Mouse (Mus musculus): ENCODE measurements at regions not wholly inside any gene's neighbourhood (a gene's known extent, or its start where the extent isn't known, plus 50 kb on each side); places are given as distances from the start of the nearest gene placed in this dataset.

- DNase-seq (ENCODE audit: low spot score) = peak; percentile 7
Measured at GRCm38 (mm10) chr9:14174324-14175040, 100.4 kb upstream of the Sesn3 start.

GRCm38 (mm10) chr9:14175041-14175881, 99.6 kb upstream of the Sesn3 start:
- peak; percentile 40 for DNase-seq (ENCODE audit: low spot score)

- DNase-seq (ENCODE audit: low spot score) = no peak
Measured at GRCm38 (mm10) chr9:14179777-14180176, 95.1 kb upstream of the Sesn3 start.

GRCm38 (mm10) chr9:14184261-14184660, 90.6 kb upstream of the Sesn3 start:
- DNase-seq (ENCODE audit: low spot score) = no peak

GRCm38 (mm10) chr9:14185681-14186080, 89.2 kb upstream of the Sesn3 start:
- DNase-seq (ENCODE audit: low spot score) = no peak

- peak; percentile 59 for DNase-seq (ENCODE audit: low spot score)
Measured at GRCm38 (mm10) chr9:14187753-14188152, 87.1 kb upstream of the Sesn3 start.

- no peak for DNase-seq (ENCODE audit: low spot score)
Measured at GRCm38 (mm10) chr9:14188504-14188903, 86.4 kb upstream of the Sesn3 start.

- DNase-seq (ENCODE audit: low spot score) = no peak
Measured at GRCm38 (mm10) chr9:14190660-14191059, 84.2 kb upstream of the Sesn3 start.

GRCm38 (mm10) chr9:14194748-14195147, 80.1 kb upstream of the Sesn3 start:
- no peak for DNase-seq (ENCODE audit: low spot score)

- no peak for DNase-seq (ENCODE audit: low spot score)
Measured at GRCm38 (mm10) chr9:14199116-14199515, 75.8 kb upstream of the Sesn3 start.

- no peak for DNase-seq (ENCODE audit: low spot score)
Measured at GRCm38 (mm10) chr9:14199983-14200700, 74.7 kb upstream of the Sesn3 start.

GRCm38 (mm10) chr9:14200852-14201251, 74.0 kb upstream of the Sesn3 start:
- no peak for DNase-seq (ENCODE audit: low spot score)

GRCm38 (mm10) chr9:14202551-14203306, 72.1 kb upstream of the Sesn3 start:
- DNase-seq (ENCODE audit: low spot score) = peak; percentile 38

GRCm38 (mm10) chr9:14203307-14203695, 71.6 kb upstream of the Sesn3 start:
- DNase-seq (ENCODE audit: low spot score) = no peak

- no peak for DNase-seq (ENCODE audit: low spot score)
Measured at GRCm38 (mm10) chr9:14203768-14204416, 71.0 kb upstream of the Sesn3 start.

- no peak for DNase-seq (ENCODE audit: low spot score)
Measured at GRCm38 (mm10) chr9:14204817-14205216, 70.0 kb upstream of the Sesn3 start.

- DNase-seq (ENCODE audit: low spot score) = no peak
Measured at GRCm38 (mm10) chr9:14206838-14207560, 67.9 kb upstream of the Sesn3 start.

- DNase-seq (ENCODE audit: low spot score) = peak; percentile 71
Measured at GRCm38 (mm10) chr9:14207561-14207936, 67.3 kb upstream of the Sesn3 start.

- DNase-seq (ENCODE audit: low spot score) = no peak
Measured at GRCm38 (mm10) chr9:14213283-14213682, 61.6 kb upstream of the Sesn3 start.

- DNase-seq (ENCODE audit: low spot score) = peak; percentile 97
Measured at GRCm38 (mm10) chr9:14215171-14215782, 59.6 kb upstream of the Sesn3 start.
